Comparison of ENCODE assay signal across 23 mouse cellular contexts in the genomic region with DNA sequence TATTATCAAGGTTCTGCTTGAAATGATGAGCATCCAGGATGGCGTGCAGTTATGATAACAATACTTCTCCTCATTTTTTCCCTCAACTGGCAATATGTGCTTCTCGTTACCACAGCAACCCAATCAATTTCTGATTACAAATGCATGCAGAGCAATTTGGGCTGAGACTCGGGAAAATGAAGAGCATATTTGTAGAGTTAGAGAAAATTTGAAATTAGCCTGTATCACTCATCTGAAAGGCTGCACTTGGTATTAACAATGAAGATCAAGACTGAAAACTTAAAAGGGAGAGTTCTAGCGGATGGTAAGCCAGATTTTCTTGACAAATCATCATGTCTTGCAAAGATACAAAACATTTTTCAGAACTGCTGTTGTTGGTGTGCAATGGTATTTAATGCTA. TPM values are rescaled to one million over a fixed set of nuclear protein-coding genes. Genes with fewer than 3 reads are reported as not detected.
DNase-seq lines count a peak whose midpoint lies in the region; ATAC-seq and TF ChIP-seq lines count a peak whose summit lies in the region.
"Had no signal": no experiment of that assay in that cellular context is flagged by ENCODE, and none has a peak within 500 bp of the region (broad histone marks: within the 10 kb centered on the region; RNA-seq: fewer than 3 reads in every experiment).

No protein-coding gene starts in this region.

- H3K4me3 ChIP-seq in layer of hippocampus, adult 2 months: no peak overlapping the region
- H3K4me3 ChIP-seq in midbrain, embryonic 14.5 days (replicated peaks; ENCODE audit: low read depth, low read length): no peak overlapping the region
- no peak overlapping the region for H3K4me3 ChIP-seq in midbrain, postnatal 0 days (ENCODE audit: low read depth, low read length)
- H3K4me3 ChIP-seq: embryonic facial prominence, embryonic 10.5 days; embryonic facial prominence, embryonic 12.5 days; forebrain, embryonic 12.5 days had no signal

- no peaks in the 10 kb centered on the region for H3K36me3 ChIP-seq in midbrain, embryonic 14.5 days (ENCODE audit: control insufficient read depth, insufficient read depth, low read length)
- H3K36me3 ChIP-seq in midbrain, postnatal 0 days (ENCODE audit: insufficient read depth, low read length): no peaks in the 10 kb centered on the region
- H3K36me3 ChIP-seq: embryonic facial prominence, embryonic 10.5 days; embryonic facial prominence, embryonic 12.5 days; forebrain, embryonic 12.5 days had no signal

- peak; percentile 7 for DNase-seq in layer of hippocampus, adult 11-12 months (ENCODE audit: low spot score)
- no peak for DNase-seq in layer of hippocampus, postnatal 10 days (ENCODE audit: low spot score in 2 of 2)
- DNase-seq in layer of hippocampus, adult 2 months (ENCODE audit: low spot score in 2 of 2): peak in 1 of 2 experiments; percentile 55
- no peak for DNase-seq in layer of hippocampus, adult 9-10 months (ENCODE audit: low spot score)
- DNase-seq in midbrain, embryonic 14.5 days: peak; percentile 10
- DNase-seq in midbrain, postnatal 0 days (ENCODE audit: low spot score): no peak
- peak; percentile 22 for DNase-seq in telencephalon, adult 2 months (ENCODE audit: low read depth, low spot score)
- no peak for DNase-seq in spleen, postnatal 4 days (ENCODE audit: low spot score in 2 of 2)
- DNase-seq: adrenal gland, adult 2 months; adrenal gland, postnatal 10 days; adrenal gland, postnatal 25 days; cerebellum, adult 11-12 months; cerebellum, adult 2 months; cerebellum, adult 9-10 months; cerebellum, postnatal 10 days; cerebellum, postnatal 25 days had no signal

- H3K4me2 ChIP-seq in midbrain, embryonic 14.5 days (ENCODE audit: low read length): no peak overlapping the region
- no peak overlapping the region for H3K4me2 ChIP-seq in midbrain, postnatal 0 days (ENCODE audit: low read depth, low read length, poor library complexity, severe bottlenecking)
- H3K4me2 ChIP-seq: embryonic facial prominence, embryonic 12.5 days; forebrain, embryonic 12.5 days had no signal

- 77% methylated on average over 4 of the region's 4 CpGs for WGBS in midbrain, embryonic 14.5 days
- WGBS in midbrain, postnatal 0 days: 68% methylated on average over 4 of the region's 4 CpGs

- no peak for TF ChIP-seq CTCF in layer of hippocampus, adult 2 months (conservative IDR thresholded peaks at IDR 0.05)
- no peak for TF ChIP-seq CTCF in midbrain, postnatal 0 days (IDR thresholded peaks at IDR 0.05)

- no peak for ATAC-seq in midbrain, embryonic 14.5 days (ENCODE audit: low FRiP score, low TSS enrichment)
- no peak for ATAC-seq in midbrain, postnatal 0 days (ENCODE audit: low FRiP score)
- ATAC-seq: forebrain, embryonic 14.5 days; forebrain, embryonic 16.5 days had no signal

- no peaks in the 10 kb centered on the region for H3K9me3 ChIP-seq in midbrain, embryonic 14.5 days (ENCODE audit: control insufficient read depth, low read length)
- no peaks in the 10 kb centered on the region for H3K9me3 ChIP-seq in midbrain, postnatal 0 days (ENCODE audit: low read length)
- H3K9me3 ChIP-seq: embryonic facial prominence, embryonic 10.5 days; embryonic facial prominence, embryonic 12.5 days; forebrain, embryonic 12.5 days had no signal

- no peaks in the 10 kb centered on the region for H3K27me3 ChIP-seq in midbrain, embryonic 14.5 days (ENCODE audit: control insufficient read depth, insufficient read depth, low read length)
- no peaks in the 10 kb centered on the region for H3K27me3 ChIP-seq in midbrain, postnatal 0 days (ENCODE audit: insufficient read depth, low read length)
- H3K27me3 ChIP-seq: embryonic facial prominence, embryonic 12.5 days; forebrain, embryonic 12.5 days had no signal

- H3K9ac ChIP-seq in midbrain, embryonic 14.5 days (replicated peaks; ENCODE audit: low read length): no peak overlapping the region
- H3K9ac ChIP-seq in midbrain, postnatal 0 days (replicated peaks; ENCODE audit: low read length, poor library complexity, severe bottlenecking): no peak overlapping the region
- H3K9ac ChIP-seq: embryonic facial prominence, embryonic 12.5 days; forebrain, embryonic 12.5 days had no signal

- peak overlapping the region; percentile 81 for H3K27ac ChIP-seq in layer of hippocampus, adult 2 months
- H3K27ac ChIP-seq in midbrain, embryonic 14.5 days (replicated peaks; ENCODE audit: low read depth, low read length): no peak overlapping the region
- H3K27ac ChIP-seq in midbrain, postnatal 0 days (ENCODE audit: low read depth, low read length): no peak overlapping the region
- H3K27ac ChIP-seq: embryonic facial prominence, embryonic 10.5 days; embryonic facial prominence, embryonic 12.5 days; forebrain, embryonic 12.5 days had no signal

- H3K4me1 ChIP-seq in midbrain, embryonic 14.5 days (ENCODE audit: control insufficient read depth, insufficient read depth, low read length): no peaks in the 10 kb centered on the region
- H3K4me1 ChIP-seq in midbrain, postnatal 0 days (ENCODE audit: insufficient read depth, low read length): no peaks in the 10 kb centered on the region
- H3K4me1 ChIP-seq: embryonic facial prominence, embryonic 10.5 days; embryonic facial prominence, embryonic 12.5 days; forebrain, embryonic 12.5 days had no signal

RNA-seq across cellular contexts. Expression of gene Pacrg, which starts 21.1 kb away (rescaled TPM):
- total RNA-seq in layer of hippocampus, postnatal 10 days (2021): 10 to 100 TPM; 17.5 to 18.2 TPM
- 10 to 100 TPM; 22.9 to 24.3 TPM for total RNA-seq in layer of hippocampus, adult 2 months (2021)
- polyA plus RNA-seq in midbrain, embryonic 14.5 days (2014; fragmentation: Nextera tagmentation; extraction: Ambion mirVana): 9.2 and 13.6 TPM in 2 replicates
- total RNA-seq in midbrain, postnatal 0 days (2014; rRNA removed): 8.8 and 14.6 TPM in 2 replicates
- polyA plus RNA-seq in midbrain, postnatal 0 days (2015; fragmentation: Nextera tagmentation; extraction: Ambion mirVana): 20.6 and 23.0 TPM in 2 replicates
- total RNA-seq: MEL had no signal

RNA-seq across cellular contexts. Expression of gene Prkn, which starts 21.2 kb away (rescaled TPM):
- total RNA-seq in layer of hippocampus, postnatal 10 days (2021): 10 to 100 TPM; 15.7 to 19.9 TPM
- 10 to 100 TPM; 18.0 to 22.4 TPM for total RNA-seq in layer of hippocampus, adult 2 months (2021)
- polyA plus RNA-seq in midbrain, embryonic 14.5 days (2014; fragmentation: Nextera tagmentation; extraction: Ambion mirVana): 3.9 and 4.4 TPM in 2 replicates
- total RNA-seq in midbrain, postnatal 0 days (2014; rRNA removed): 7.8 and 9.4 TPM in 2 replicates
- 8.2 and 9.0 TPM in 2 replicates for polyA plus RNA-seq in midbrain, postnatal 0 days (2015; fragmentation: Nextera tagmentation; extraction: Ambion mirVana)
- polyA plus RNA-seq: C2C12 had no signal

Comparison
In these comparisons a context has a peak if more than half of its experiments do, and no peak if none do; other contexts are left out.
1. DNase-seq: peak in layer of hippocampus, adult 11-12 months (single experiment), midbrain, embryonic 14.5 days (single experiment) and telencephalon, adult 2 months (single experiment); none in layer of hippocampus, postnatal 10 days (0 of 2), layer of hippocampus, adult 9-10 months (single experiment), midbrain, postnatal 0 days (single experiment) and spleen, postnatal 4 days (0 of 2).